Mouse (Mus musculus) embryo, embryonic 10 days (tissue): ENCODE results near the gene Fkbpl.

Experiments
- DNase-seq: peaks from one replicate; pipeline ENCODE4 v3.0.0-alpha.2; 2015; ENCODE audit warnings: low spot score

The Fkbpl gene

GRCm38 (mm10) chr17:34692906-34693305 is 48.3 kb downstream of the Fkbpl start:
- no peak for DNase-seq
